Mouse (Mus musculus): ENCODE measurements around the gene Gcdh. TPM values are rescaled to one million over a fixed set of nuclear protein-coding genes. Genes with fewer than 3 reads are reported as not detected.

The Gcdh gene
- polyA plus RNA-seq (2016; fragmentation: Nextera tagmentation; extraction: Ambion mirVana) = 37.3 and 39.6 TPM in 2 replicates

DNA sequence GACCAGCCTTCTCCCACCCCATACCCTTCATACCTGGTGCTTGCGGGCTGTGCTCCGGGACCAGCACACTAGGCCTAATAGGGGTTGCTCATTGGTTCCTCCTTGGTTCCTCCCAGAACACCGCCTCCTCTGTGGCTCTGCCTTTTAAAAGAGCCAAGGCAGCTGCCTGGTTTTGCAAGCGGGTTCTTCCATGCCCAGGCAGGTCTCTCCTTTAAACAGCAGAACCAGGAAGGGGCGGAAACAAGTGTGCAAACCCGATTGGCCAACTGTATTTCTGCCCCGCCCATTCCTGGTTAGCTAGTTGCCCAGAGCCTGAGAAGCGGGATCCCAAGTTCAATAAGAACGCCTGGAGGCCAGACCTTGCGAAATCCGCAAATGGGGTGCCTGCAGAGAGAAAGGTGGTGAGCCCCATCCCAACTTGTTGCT is at the start of gene Gcdh:
Gcdh (minus strand) TSS at position 213 of the 426 bp plus-strand sequence.
- H3K27me3 ChIP-seq (ENCODE audit: low read depth, poor library complexity, severe bottlenecking) = peaks cover 9% of the 10 kb centered on the region; the same call in 1 of the 2 replicates
- peaks cover 26% of the 10 kb centered on the region for H3K4me1 ChIP-seq
- H3K27ac ChIP-seq (replicated peaks) = peak within 1 kb of the TSS; percentile 82
- H3K36me3 ChIP-seq = peaks cover 30% of the 10 kb centered on the region
- H3K4me3 ChIP-seq = peak within 1 kb of the TSS; percentile 76
- H3K9me3 ChIP-seq (replicated peaks) = no peaks in the 10 kb centered on the region
- DNase-seq (ENCODE audit: low spot score) = peak; percentile 88
- WGBS = under 1% methylated on average over 11 of the region's 11 CpGs

DNA sequence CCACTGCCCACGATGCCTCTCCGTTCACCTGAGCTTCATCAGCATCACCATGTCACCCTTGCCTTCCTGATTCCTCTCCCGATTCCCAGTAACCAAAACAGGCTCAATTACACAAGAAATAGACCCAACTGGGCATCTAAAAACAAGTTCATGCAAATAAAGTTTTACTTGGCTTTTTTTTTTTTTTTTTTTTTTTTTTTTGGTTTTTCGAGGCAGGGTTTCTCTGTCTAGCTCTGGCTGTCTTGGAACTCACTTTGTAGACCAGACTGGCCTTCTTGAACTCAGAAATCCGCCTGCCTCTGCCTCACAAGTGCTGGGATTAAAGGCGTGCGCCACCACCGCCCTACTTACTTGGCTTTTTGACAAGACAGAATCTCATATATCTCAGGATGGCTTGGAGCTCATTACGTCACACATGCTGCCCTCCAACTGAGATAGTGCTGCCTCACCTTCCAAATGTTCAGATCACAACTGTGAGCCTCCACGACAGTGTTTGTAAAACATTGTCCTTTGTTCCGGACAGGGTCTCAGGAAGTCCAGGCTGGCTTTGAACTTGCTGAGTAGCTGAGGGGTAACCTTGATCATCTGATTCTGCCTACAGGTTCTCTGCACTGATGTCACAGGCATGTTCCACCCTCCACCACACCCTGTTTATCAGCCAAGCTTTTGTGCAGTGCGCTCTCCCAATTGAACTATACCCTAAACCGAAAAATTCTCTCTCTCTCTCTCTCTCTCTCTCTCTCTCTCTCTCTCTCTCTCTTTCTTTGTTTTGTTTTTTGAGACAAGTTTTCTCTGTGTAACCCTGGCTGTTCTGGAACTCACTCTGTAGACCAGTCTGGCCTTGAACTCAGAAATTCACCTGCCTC is 44.1 kb upstream of the Gcdh start:
- no peak for DNase-seq (ENCODE audit: low spot score)
- no peaks in the 10 kb centered on the region for H3K36me3 ChIP-seq
- H3K9me3 ChIP-seq (replicated peaks) = no peaks in the 10 kb centered on the region
- peaks cover 85% of the 10 kb centered on the region for H3K27me3 ChIP-seq (ENCODE audit: low read depth, poor library complexity, severe bottlenecking)
- peaks cover 36% of the 10 kb centered on the region for H3K4me1 ChIP-seq
- H3K27ac ChIP-seq (replicated peaks) = no peak overlapping the region
- H3K4me3 ChIP-seq = peak overlapping the region; percentile 73
- 66% methylated on average over 13 of the region's 13 CpGs for WGBS

DNA sequence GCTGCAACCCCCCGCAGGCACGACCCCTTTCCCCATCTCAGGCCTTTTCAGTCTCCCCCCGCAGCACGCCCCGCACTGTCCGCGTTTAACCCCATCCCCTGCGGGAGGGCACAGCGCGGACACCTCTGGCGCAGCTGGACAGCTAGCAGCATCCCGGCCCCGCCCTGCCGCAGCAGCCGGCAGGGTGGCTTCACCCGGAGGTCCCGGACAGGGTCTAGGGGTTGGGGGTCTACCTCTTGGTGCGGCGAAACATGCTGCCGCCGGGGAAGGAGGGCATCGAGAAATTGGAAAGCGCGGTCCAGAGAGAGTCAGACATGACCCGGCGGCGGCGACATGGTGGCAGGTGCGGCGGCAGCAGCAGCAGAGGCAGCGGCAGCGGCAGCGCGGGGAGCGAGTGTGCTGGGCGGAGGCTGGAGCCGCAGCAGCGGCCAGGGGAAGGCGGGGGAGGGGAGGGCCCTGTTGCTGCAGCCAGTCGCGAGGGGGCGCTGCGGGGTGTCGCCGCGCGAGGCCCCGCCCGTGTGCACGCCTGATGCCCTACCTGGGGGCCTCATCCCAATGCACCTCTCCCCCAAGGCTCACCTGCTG is 43.3 kb upstream of the Gcdh start, which contains the start of gene Mast1:
Mast1 (minus strand) TSS at position 398 of the 585 bp plus-strand sequence.
- peaks cover 92% of the 10 kb centered on the region for H3K27me3 ChIP-seq (ENCODE audit: low read depth, poor library complexity, severe bottlenecking)
- no peaks in the 10 kb centered on the region for H3K9me3 ChIP-seq (replicated peaks)
- peak within 1 kb of the TSS; percentile 81 for H3K27ac ChIP-seq (replicated peaks)
- peaks cover 36% of the 10 kb centered on the region for H3K4me1 ChIP-seq
- H3K4me3 ChIP-seq = peak within 1 kb of the TSS; percentile 73
- H3K36me3 ChIP-seq = no peaks in the 10 kb centered on the region
- DNase-seq (ENCODE audit: low spot score) = peak; percentile 83
- WGBS = under 1% methylated on average over 50 of the region's 50 CpGs

DNA sequence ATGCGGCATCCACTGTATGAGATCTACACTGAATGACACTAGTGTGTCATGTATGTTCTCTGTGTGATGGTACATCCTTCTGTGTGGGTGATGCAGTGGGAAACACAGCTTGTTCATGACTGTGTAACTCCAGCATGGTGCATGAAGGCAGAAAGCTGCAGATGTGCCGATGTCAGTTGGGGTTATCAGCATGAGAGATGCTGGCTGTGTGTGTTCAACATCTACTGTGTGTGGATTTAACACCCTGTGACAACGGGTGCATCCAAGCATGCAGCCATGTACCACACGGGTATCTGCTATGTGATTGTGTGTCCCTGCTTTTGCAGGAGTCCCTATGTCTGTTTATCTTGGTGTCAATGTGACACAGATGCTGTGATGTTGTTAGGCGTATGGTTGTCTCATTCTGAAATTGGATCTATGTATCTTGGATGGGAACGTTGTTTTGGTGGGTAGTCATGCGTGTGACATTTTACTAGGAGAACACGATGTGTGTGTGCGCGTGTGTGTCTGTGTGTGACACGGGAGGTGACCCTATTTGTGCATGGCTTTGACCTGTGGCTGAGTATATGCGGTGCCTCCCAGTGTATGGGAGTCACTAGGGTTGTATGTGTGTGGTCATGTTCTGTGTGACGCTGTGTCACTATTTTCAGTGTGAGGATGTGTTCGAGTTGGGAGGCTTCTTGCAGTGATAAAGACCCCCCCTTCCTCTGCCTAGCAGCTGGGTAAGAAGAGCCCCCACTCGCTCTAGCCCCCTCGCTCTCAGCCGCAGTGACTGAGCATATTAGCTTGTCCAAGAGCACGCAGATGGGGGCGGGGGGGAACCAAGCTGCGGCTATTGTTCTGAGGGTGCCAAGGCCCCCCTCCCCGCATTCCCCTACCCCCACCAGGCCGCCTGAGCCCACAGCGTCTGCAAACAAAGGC is 42.6 kb upstream of the Gcdh start:
- H3K9me3 ChIP-seq (replicated peaks) = no peaks in the 10 kb centered on the region
- peak overlapping the region; percentile 81 for H3K27ac ChIP-seq (replicated peaks)
- H3K4me3 ChIP-seq = peak overlapping the region; percentile 73
- H3K4me1 ChIP-seq = peaks cover 36% of the 10 kb centered on the region
- 23% methylated on average over 23 of the region's 23 CpGs for WGBS
- H3K36me3 ChIP-seq = no peaks in the 10 kb centered on the region
- no peak for DNase-seq (ENCODE audit: low spot score)
- peaks cover 93% of the 10 kb centered on the region for H3K27me3 ChIP-seq (ENCODE audit: low read depth, poor library complexity, severe bottlenecking)

DNA sequence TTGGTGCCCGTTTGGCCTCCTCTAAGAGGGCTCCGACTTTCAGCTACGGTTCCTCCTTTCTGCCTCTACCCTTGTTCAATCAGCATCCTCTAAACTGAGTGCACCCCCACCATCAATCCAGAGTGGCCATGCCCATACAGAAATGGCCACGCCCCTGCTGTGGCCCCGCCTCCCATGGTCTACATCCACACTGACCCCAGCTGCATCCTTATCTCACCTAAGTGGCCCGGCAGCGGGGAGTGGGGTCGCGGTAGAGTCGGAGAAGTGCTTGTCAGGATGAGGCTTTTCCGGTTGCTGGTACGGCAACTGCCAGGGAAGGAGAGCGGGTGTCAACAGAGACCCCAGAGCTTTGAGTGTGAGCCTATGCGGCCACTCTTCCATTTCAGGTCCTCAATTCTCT is 41.8 kb upstream of the Gcdh start:
- peaks cover 93% of the 10 kb centered on the region for H3K27me3 ChIP-seq (ENCODE audit: low read depth, poor library complexity, severe bottlenecking)
- no peaks in the 10 kb centered on the region for H3K9me3 ChIP-seq (replicated peaks)
- H3K36me3 ChIP-seq = no peaks in the 10 kb centered on the region
- 0 out of 2 replicates have a peak overlapping the region, but pooled peaks have one; percentile 33 for H3K27ac ChIP-seq (replicated peaks)
- H3K4me1 ChIP-seq = peaks cover 36% of the 10 kb centered on the region
- DNase-seq (ENCODE audit: low spot score) = peak; percentile 34
- WGBS = 6% methylated on average over 14 of the region's 14 CpGs
- H3K4me3 ChIP-seq = peak overlapping the region; percentile 73

DNA sequence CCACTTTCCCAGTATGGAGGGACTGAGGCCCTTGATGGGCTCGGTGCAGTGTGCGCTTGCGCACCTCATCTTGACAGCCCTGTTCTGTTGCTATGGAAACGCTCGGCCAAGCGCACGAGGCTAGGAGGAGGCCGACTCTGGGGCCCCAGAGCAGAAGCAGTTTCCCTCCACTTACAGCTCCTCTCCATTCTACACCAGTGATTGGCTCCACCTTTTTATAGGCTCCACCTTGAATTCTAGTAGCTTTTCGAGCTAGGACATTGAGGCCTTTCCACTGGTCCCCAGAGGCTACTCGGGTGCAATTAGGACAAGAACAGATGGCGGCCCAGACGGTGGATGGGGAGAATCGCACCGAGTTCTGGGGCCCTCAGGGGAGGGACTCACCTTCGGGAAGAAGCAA is 41.1 kb upstream of the Gcdh start:
- Histone ChIP-seq H3K4me3 (peak overlapping the region; percentile 73), H3K27me3 (ENCODE audit: low read depth, poor library complexity, severe bottlenecking) (peaks cover 98% of the 10 kb centered on the region), H3K27ac (replicated peaks) (0 out of 2 replicates have a peak overlapping the region, but pooled peaks have one; percentile 33), H3K36me3 (no peaks in the 10 kb centered on the region), H3K9me3 (replicated peaks) (no peaks in the 10 kb centered on the region), H3K4me1 (peaks cover 36% of the 10 kb centered on the region)
- peak; percentile 81 for DNase-seq (ENCODE audit: low spot score)
- WGBS = under 1% methylated on average over 15 of the region's 15 CpGs

DNA sequence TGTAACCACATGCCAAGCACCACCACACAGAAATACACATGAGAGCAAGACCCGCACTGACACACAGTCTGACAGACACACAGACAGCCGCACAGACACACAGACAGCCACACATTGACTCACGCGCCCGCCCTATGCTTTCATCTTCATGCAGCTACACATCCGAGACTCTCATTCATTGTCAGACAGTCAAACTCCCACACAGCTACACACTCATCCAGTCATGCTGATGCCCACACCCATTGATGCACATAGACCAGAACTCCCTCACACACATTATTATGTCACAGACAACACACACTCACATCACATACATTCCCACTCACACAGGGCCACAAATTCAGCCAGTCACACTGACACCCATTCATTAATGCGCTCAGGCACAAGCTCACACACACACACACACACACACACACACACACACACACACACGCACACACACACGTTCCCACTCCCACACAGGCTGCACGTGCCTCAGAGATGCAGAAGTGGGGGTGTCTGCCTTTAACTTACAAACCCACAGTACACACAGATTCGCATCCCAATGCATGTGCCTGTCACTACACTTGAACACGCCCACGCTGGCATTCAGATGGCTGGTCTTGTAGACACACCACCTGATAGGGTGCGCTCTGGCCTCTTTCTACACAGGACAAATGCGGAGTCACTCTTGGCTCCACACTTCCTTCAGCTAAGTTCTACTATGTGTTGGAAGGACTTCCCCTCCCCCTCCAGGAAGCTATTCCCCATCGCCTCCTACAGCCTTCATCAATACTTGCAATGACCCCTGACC is 40.2 kb upstream of the Gcdh start:
- H3K4me1 ChIP-seq = peaks cover 42% of the 10 kb centered on the region
- H3K9me3 ChIP-seq (replicated peaks) = no peaks in the 10 kb centered on the region
- H3K4me3 ChIP-seq = no peak overlapping the region
- 86% methylated on average over 16 of the region's 16 CpGs for WGBS
- no peak for DNase-seq (ENCODE audit: low spot score)
- peaks cover 99% of the 10 kb centered on the region for H3K27me3 ChIP-seq (ENCODE audit: low read depth, poor library complexity, severe bottlenecking)
- H3K36me3 ChIP-seq = no peaks in the 10 kb centered on the region
- no peak overlapping the region for H3K27ac ChIP-seq (replicated peaks)

DNA sequence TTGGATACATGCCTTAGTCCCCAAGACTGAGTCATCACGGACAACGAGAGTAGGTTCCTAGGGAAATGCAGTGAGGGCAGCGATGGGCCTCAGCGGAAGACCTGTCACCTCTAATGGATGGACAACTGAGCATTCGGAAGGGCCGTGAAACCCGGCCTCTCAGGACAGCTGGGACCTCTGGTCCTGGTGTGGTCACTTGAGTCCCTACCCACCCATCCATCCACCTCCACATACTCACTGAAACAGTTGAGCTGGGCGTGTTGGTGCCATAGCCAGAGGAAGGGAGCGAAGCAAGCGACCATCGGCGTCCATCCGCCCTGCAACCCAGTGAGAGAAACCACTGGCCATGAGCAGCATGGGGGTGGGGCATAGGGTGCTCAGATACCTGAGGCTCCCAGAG is 36.9 kb upstream of the Gcdh start:
- WGBS = 92% methylated on average over 13 of the region's 13 CpGs
- Histone ChIP-seq H3K27ac (replicated peaks) (no peak overlapping the region), H3K4me3 (no peak overlapping the region), H3K27me3 (ENCODE audit: low read depth, poor library complexity, severe bottlenecking) (peaks cover 85% of the 10 kb centered on the region), H3K9me3 (replicated peaks) (no peaks in the 10 kb centered on the region), H3K36me3 (no peaks in the 10 kb centered on the region), H3K4me1 (peaks cover 30% of the 10 kb centered on the region)
- no peak for DNase-seq (ENCODE audit: low spot score)

DNA sequence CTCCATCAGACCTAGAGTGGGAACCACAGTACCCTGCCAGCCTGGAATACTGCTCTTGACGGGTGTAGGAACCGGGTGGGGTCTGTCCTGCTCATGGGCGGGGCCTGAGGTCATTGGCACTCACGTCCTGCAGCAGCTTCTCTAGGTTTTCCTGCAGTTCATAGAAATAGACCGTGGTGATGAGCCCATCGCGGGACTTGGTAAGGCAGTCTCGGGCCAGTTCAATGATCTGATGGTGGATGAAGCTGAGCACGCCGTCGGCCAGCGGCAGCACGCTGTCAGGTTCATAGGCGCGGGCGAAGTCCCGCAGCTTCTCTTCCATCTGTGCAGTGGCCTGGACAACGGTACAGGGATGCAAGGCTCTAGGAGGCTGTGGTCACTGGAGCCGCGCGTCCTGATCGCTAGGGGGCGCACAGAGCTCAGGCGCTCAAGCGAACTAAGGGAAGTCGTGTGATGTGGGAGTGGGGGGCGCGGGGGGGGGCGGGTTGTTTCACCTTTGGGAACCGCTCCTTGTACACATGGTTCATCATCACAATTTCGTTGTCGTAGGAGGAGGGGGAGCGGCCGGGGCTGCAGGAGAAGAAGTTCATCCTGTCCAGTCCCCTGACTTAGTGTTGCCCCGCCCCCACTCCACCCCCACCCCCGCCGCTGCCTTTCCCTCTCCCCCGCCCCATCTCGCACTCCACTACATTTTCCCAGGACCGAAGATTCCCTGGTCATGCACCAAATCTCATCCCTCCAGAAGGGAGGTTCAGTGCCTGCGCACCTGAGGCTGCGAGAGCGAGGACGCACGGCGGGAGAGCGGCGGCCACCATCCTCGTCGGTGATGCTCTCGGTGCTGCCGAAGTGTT is 35.0 kb upstream of the Gcdh start:
- 2% methylated on average over 51 of the region's 52 CpGs for WGBS
- Histone ChIP-seq H3K36me3 (0 out of 2 replicates have a peak, but pooled peaks cover 3% of the 10 kb centered on the region), H3K27ac (replicated peaks) (0 out of 2 replicates have a peak overlapping the region, but pooled peaks have one; percentile 33), H3K4me3 (peak overlapping the region; percentile 61), H3K4me1 (peaks cover 14% of the 10 kb centered on the region), H3K9me3 (replicated peaks) (no peaks in the 10 kb centered on the region), H3K27me3 (ENCODE audit: low read depth, poor library complexity, severe bottlenecking) (peaks cover 72% of the 10 kb centered on the region)
- DNase-seq (ENCODE audit: low spot score) = peak; percentile 82

DNA sequence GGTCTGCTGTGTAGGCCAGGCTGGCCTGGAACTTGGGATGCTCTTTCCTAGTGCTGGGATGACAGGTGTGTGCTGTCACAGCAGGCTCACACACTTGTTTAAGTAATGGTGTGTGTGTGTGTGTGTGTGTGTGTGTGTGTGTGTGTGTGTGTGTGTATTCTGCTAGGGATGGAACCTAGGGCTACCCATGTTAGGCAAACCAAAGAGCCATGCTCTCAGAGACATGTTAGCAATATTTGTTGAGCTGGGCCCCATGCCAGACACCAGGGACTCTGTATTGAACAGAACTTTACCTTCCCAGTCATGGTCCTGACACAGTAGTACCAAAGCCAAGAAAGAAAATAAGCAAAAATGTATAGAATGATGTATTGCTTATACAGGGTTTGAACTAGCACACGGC is 33.8 kb upstream of the Gcdh start:
- H3K9me3 ChIP-seq (replicated peaks) = no peaks in the 10 kb centered on the region
- 0 out of 2 replicates have a peak, but pooled peaks cover 4% of the 10 kb centered on the region for H3K36me3 ChIP-seq
- H3K27ac ChIP-seq (replicated peaks) = no peak overlapping the region
- H3K4me3 ChIP-seq = no peak overlapping the region
- H3K27me3 ChIP-seq (ENCODE audit: low read depth, poor library complexity, severe bottlenecking) = peaks cover 63% of the 10 kb centered on the region
- H3K4me1 ChIP-seq = peaks cover 14% of the 10 kb centered on the region
- 76% methylated on average over 1 of the region's 1 CpGs for WGBS
- no peak for DNase-seq (ENCODE audit: low spot score)

DNA sequence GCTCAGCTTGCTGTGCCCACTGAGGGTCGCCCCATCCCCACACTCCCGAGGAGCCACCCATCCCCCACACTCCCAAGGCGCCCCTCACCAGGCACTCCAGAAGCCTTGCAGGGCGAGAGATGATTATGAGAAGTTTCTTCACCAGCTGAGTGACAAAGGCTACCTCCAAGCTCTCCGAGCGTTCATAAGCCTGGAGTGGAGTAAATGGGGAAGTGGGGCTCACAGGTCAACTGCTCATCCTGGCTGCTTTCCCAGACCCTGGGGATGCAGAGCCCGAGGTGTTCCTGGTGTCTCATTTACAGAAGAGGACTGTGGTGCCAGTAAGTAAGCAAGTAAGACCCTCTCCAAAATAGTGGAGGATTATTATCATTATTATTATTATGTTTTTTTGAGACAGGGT is 31.8 kb upstream of the Gcdh start:
- Histone ChIP-seq H3K36me3 (peaks cover 10% of the 10 kb centered on the region; the same call in 1 of the 2 replicates), H3K9me3 (replicated peaks) (no peaks in the 10 kb centered on the region), H3K27me3 (ENCODE audit: low read depth, poor library complexity, severe bottlenecking) (peaks cover 51% of the 10 kb centered on the region), H3K4me3 (no peak overlapping the region), H3K27ac (replicated peaks) (no peak overlapping the region), H3K4me1 (peaks cover 14% of the 10 kb centered on the region)
- WGBS = 71% methylated on average over 7 of the region's 7 CpGs
- no peak for DNase-seq (ENCODE audit: low spot score)

All from midbrain, embryonic 10.5 days (tissue).